Mouse (Mus musculus) intestine, embryonic 16.5 days (tissue): ENCODE data around the gene Vgll4. TPM values are rescaled to one million over a fixed set of nuclear protein-coding genes. Genes with fewer than 3 reads are reported as not detected.

Experiments
- ATAC-seq: fragments of 200-750 bp; cut with Nextera tagmentation; 2 replicates; pipeline ENCODE4 v1.8.0; 2017; ENCODE audit warnings: moderate TSS enrichment, moderate library complexity
- H3K27ac ChIP-seq: fragments of 300-500 bp; sonication (generic); 2 replicates; pipeline ENCODE4 v1.5.1; 2014; ENCODE audit warnings: mild to moderate bottlenecking, low read length
- H3K27me3 ChIP-seq: fragments of 300-500 bp; sonication (generic); replicated peaks from 2 replicates; pipeline ENCODE4 v1.6.1; 2014; ENCODE audit warnings: low read length, control low read depth, mixed read lengths; ENCODE audit not compliant: control insufficient read depth, insufficient read depth
- H3K36me3 ChIP-seq: fragments of 300-500 bp; sonication (generic); 2 replicates; pipeline ENCODE4 v1.6.1; 2014; ENCODE audit warnings: low read length, control low read depth; ENCODE audit not compliant: control insufficient read depth, insufficient read depth
- H3K4me1 ChIP-seq: fragments of 300-500 bp; sonication (generic); 2 replicates; pipeline ENCODE4 v1.6.1; 2014; ENCODE audit warnings: low read length, control low read depth, mixed read lengths; ENCODE audit not compliant: control insufficient read depth, insufficient read depth
- H3K4me2 ChIP-seq: fragments of 300-500 bp; sonication (generic); 2 replicates; pipeline ENCODE4 v1.6.1; 2014; ENCODE audit warnings: low read depth, low read length, control low read depth
- H3K4me3 ChIP-seq: fragments of 300-500 bp; sonication (generic); 2 replicates; pipeline ENCODE4 v1.5.1; 2014; ENCODE audit warnings: mild to moderate bottlenecking, low read length
- H3K9ac ChIP-seq: fragments of 300-500 bp; sonication (generic); 2 replicates; pipeline ENCODE4 v1.6.1; 2014; ENCODE audit warnings: low read depth, low read length
- H3K9me3 ChIP-seq: fragments of 300-500 bp; sonication (generic); 2 replicates; pipeline ENCODE4 v1.6.1; 2016; ENCODE audit warnings: low read length, control low read depth; ENCODE audit not compliant: control insufficient read depth
- WGBS: fragments of 180-500 bp; shearing (Covaris S2); extraction: QIAGEN DNeasy Blood & Tissue Kit; methylation state at CpG from one replicate; pipeline ENCODE4 v1.1.7; 2014; 5-methylcytosine and 5-hydroxymethylcytosine counted together
- polyA plus RNA-seq: library from polyadenylated mRNA; unstranded; fragments of >200 nt; fragmentation: Nextera tagmentation; extraction: Ambion mirVana; gene quantifications from 2 replicates; pipeline ENCODE4 v1.2.1, GENCODE M21; 2015

Vgll4 gene
- polyA plus RNA-seq, 1 experiment from 2014 or later = 75.7 TPM

DNA sequence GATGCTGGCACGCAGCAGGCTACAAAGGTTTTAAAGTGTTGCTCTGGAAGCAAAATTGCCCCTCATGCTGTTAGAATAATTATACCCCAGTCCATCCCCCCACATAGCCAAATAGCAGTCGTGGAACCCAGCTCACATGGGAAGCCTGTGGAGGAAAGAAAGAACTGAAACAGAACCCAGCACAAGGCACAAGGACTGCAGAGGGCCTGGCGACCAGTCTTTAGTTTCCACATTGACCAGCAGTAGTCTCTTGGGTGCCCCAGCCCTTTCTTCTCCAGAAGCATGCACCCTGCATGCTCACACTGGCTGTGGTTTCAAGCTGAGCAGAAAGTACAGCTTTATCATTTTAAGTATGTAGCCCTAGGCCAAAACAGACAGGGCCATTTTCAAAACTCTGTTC, 127.7 kb downstream of the Vgll4 start:
- Histone ChIP-seq H3K9me3 (no peaks in the 10 kb centered on the region), H3K27ac (no peak overlapping the region), H3K4me1 (peaks cover 21% of the 10 kb centered on the region), H3K4me2 (no peak overlapping the region), H3K4me3 (no peak overlapping the region), H3K9ac (no peak overlapping the region), H3K27me3 (no peaks in the 10 kb centered on the region), H3K36me3 (no peaks in the 10 kb centered on the region)
- no peak for ATAC-seq
- WGBS = 54% methylated on average over 3 of the region's 3 CpGs

DNA sequence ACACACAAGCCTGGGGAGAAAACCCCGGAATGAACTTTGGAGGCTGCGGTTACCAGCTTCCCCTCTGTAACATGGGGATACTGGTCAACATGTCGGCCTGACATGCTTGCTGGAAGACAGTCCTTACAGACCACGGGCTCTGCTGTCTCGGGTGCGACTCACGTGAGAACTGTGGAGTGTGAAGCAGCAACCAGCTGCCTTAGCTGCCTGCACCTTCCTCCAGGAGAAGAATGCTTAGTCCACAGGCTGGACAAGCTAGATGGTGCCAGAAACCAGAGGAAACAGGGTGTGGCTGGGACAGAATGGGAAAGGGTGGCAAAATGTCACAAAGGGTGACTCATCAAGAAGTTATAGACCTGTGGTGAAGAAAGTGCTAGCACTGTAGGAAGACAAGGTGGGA, 129.8 kb downstream of the Vgll4 start:
- H3K27me3 ChIP-seq = no peaks in the 10 kb centered on the region
- ATAC-seq = peak; percentile 55
- H3K4me2 ChIP-seq = no peak overlapping the region
- WGBS = 80% methylated on average over 7 of the region's 7 CpGs
- H3K27ac ChIP-seq = no peak overlapping the region
- H3K9me3 ChIP-seq = no peaks in the 10 kb centered on the region
- no peak overlapping the region for H3K4me3 ChIP-seq
- H3K36me3 ChIP-seq = no peaks in the 10 kb centered on the region
- peaks cover 21% of the 10 kb centered on the region for H3K4me1 ChIP-seq
- no peak overlapping the region for H3K9ac ChIP-seq

- Histone ChIP-seq H3K9ac (no peak overlapping the region), H3K4me2 (no peak overlapping the region), H3K27me3 (no peaks in the 10 kb centered on the region), H3K27ac (no peak overlapping the region), H3K4me1 (peaks cover 25% of the 10 kb centered on the region), H3K9me3 (no peaks in the 10 kb centered on the region), H3K36me3 (no peaks in the 10 kb centered on the region), H3K4me3 (no peak overlapping the region)
- 84% methylated on average over 4 of the region's 4 CpGs for WGBS
- no peak for ATAC-seq
These were observed 130.9 kb downstream of the Vgll4 start for GRCm38 (mm10) chr6:114838872-114839271.

- Histone ChIP-seq H3K4me2 (no peak overlapping the region), H3K4me1 (peaks cover 36% of the 10 kb centered on the region), H3K27me3 (no peaks in the 10 kb centered on the region), H3K4me3 (no peak overlapping the region), H3K9ac (no peak overlapping the region), H3K27ac (no peak overlapping the region), H3K36me3 (no peaks in the 10 kb centered on the region), H3K9me3 (no peaks in the 10 kb centered on the region)
- 78% methylated on average over 3 of the region's 3 CpGs for WGBS
- no peak for ATAC-seq
These were observed 133.4 kb downstream of the Vgll4 start for GRCm38 (mm10) chr6:114836433-114836832.

GRCm38 (mm10) chr6:114835752-114836151, 134.0 kb downstream of the Vgll4 start:
- H3K4me2 ChIP-seq = no peak overlapping the region
- 83% methylated on average over 1 of the region's 1 CpGs for WGBS
- no peaks in the 10 kb centered on the region for H3K27me3 ChIP-seq
- H3K4me1 ChIP-seq = peaks cover 34% of the 10 kb centered on the region
- no peak for ATAC-seq
- H3K36me3 ChIP-seq = no peaks in the 10 kb centered on the region
- H3K9ac ChIP-seq = no peak overlapping the region
- H3K4me3 ChIP-seq = no peak overlapping the region
- no peak overlapping the region for H3K27ac ChIP-seq
- no peaks in the 10 kb centered on the region for H3K9me3 ChIP-seq

DNA sequence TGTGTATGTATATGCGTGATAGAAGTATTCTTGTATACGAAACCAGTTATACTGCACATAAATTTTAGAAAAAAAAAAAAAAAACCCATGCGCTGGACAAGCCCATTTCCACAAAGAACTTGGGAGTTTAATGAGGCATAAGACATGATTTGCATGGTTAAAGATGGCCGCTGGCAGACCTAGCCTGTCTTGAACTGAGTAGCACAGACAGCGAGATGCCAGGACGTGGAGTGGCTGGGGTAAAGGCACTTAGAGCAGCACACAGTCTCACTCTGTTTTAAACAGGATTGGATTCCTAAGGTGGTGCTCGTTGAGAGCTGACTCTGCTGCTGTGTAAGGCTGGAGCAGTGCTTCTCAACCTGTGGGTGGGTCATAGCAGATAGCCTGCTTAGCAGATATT, 134.4 kb downstream of the Vgll4 start:
- no peak overlapping the region for H3K27ac ChIP-seq
- 81% methylated on average over 7 of the region's 7 CpGs for WGBS
- no peak overlapping the region for H3K4me2 ChIP-seq
- H3K27me3 ChIP-seq = no peaks in the 10 kb centered on the region
- no peaks in the 10 kb centered on the region for H3K9me3 ChIP-seq
- H3K9ac ChIP-seq = no peak overlapping the region
- H3K4me3 ChIP-seq = no peak overlapping the region
- H3K4me1 ChIP-seq = peaks cover 31% of the 10 kb centered on the region
- no peak for ATAC-seq
- no peaks in the 10 kb centered on the region for H3K36me3 ChIP-seq

DNA sequence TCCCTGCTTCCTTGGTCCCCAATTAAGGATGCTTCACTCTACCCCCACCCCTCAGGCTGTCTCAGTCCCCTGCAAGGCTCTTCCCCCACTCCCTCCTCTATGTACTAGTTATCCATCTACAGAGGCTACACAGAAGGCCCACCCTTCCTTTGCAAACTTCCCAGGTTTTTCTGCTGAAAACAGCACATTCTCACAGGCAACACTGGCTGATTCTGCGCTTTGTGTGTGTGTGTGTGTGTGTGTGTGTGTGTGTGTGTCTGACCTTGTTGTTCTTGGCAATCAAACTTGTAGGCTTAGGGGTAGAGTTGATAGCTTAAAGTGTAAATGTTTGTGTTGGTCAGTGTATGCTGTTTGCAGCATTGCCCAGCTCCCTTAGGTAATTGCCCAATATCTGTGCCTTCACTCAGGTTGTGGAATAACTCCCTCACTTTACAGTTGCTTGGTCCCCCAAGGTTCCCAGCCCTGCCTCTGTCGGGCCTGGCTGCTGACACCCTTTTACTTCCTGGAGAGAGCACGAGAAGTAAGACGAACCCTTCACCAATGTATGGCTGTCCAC, 135.9 kb downstream of the Vgll4 start:
- no peak overlapping the region for H3K27ac ChIP-seq
- no peak overlapping the region for H3K4me2 ChIP-seq
- H3K36me3 ChIP-seq = no peaks in the 10 kb centered on the region
- H3K9me3 ChIP-seq = no peaks in the 10 kb centered on the region
- 43% methylated on average over 4 of the region's 4 CpGs for WGBS
- H3K9ac ChIP-seq = no peak overlapping the region
- H3K4me3 ChIP-seq = no peak overlapping the region
- no peak for ATAC-seq
- H3K27me3 ChIP-seq = no peaks in the 10 kb centered on the region
- peaks cover 18% of the 10 kb centered on the region for H3K4me1 ChIP-seq

- Histone ChIP-seq H3K27me3 (no peaks in the 10 kb centered on the region), H3K4me2 (no peak overlapping the region), H3K36me3 (no peaks in the 10 kb centered on the region), H3K9ac (no peak overlapping the region), H3K9me3 (no peaks in the 10 kb centered on the region), H3K4me3 (no peak overlapping the region), H3K27ac (no peak overlapping the region), H3K4me1 (peaks cover 18% of the 10 kb centered on the region)
- no peak for ATAC-seq
- WGBS = 64% methylated on average over 9 of the region's 9 CpGs
These were observed 136.6 kb downstream of the Vgll4 start for GRCm38 (mm10) chr6:114833058-114833685.

DNA sequence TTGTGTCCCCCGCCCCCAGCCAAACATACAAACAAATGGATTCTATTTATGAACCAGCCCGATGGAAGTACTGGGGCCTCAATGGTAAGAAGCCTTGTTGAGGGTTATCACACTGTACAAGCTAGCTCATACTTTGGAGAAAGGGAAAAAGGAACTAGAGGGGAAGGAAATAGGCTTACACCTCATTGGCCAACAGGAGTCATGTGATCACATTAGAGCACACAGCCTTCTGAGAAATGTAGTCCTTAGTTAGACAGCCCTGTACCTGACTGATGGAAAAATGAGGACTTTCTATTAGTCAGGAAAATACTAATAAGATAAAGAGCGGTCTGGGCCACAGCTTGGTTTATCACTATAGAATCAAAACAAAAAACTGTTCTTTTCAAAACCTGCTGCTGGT, 138.0 kb downstream of the Vgll4 start:
- no peak overlapping the region for H3K27ac ChIP-seq
- H3K4me2 ChIP-seq = no peak overlapping the region
- H3K27me3 ChIP-seq = no peaks in the 10 kb centered on the region
- 92% methylated on average over 3 of the region's 3 CpGs for WGBS
- no peaks in the 10 kb centered on the region for H3K36me3 ChIP-seq
- 0 out of 2 replicates have a peak, but pooled peaks have one; percentile 16 for ATAC-seq
- H3K4me3 ChIP-seq = no peak overlapping the region
- peaks cover 18% of the 10 kb centered on the region for H3K4me1 ChIP-seq
- no peak overlapping the region for H3K9ac ChIP-seq
- H3K9me3 ChIP-seq = no peaks in the 10 kb centered on the region
